Mouse (Mus musculus): ENCODE data around the gene Arsb. TPM values are rescaled to one million over a fixed set of nuclear protein-coding genes. Genes with fewer than 3 reads are reported as not detected.

Arsb gene
- polyA plus RNA-seq, 1 experiment = 49.7 TPM

GRCm38 (mm10) chr13:93755084-93755483, 16.3 kb upstream of the Arsb start:
- H3K4me3 ChIP-seq (replicated peaks; ENCODE audit: insufficient read depth, low read depth, low read length) = no peak overlapping the region
- no peak for TF ChIP-seq CTCF (IDR thresholded peaks at IDR 0.05; ENCODE audit: borderline replicate concordance, insufficient read depth, low read depth, low read length)
- no peak for TF ChIP-seq POLR2A (IDR thresholded peaks at IDR 0.05; ENCODE audit: borderline replicate concordance, insufficient read depth, low read length)
- no peaks in the 10 kb centered on the region for H3K4me1 ChIP-seq (ENCODE audit: control insufficient read depth, insufficient read depth, low read length)
- WGBS = 91% methylated on average over 4 of the region's 4 CpGs
- no peak for DNase-seq
- no peak overlapping the region for H3K27ac ChIP-seq (ENCODE audit: insufficient read depth, low read length)
- no peaks in the 10 kb centered on the region for H3K27me3 ChIP-seq (ENCODE audit: control insufficient read depth, insufficient read depth, low read length)

GRCm38 (mm10) chr13:93756674-93757073, 14.8 kb upstream of the Arsb start:
- no peak for TF ChIP-seq CTCF (IDR thresholded peaks at IDR 0.05; ENCODE audit: borderline replicate concordance, insufficient read depth, low read depth, low read length)
- TF ChIP-seq POLR2A (IDR thresholded peaks at IDR 0.05; ENCODE audit: borderline replicate concordance, insufficient read depth, low read length) = no peak
- no peak overlapping the region for H3K4me3 ChIP-seq (replicated peaks; ENCODE audit: insufficient read depth, low read depth, low read length)
- H3K27me3 ChIP-seq (ENCODE audit: control insufficient read depth, insufficient read depth, low read length) = no peaks in the 10 kb centered on the region
- no peak overlapping the region for H3K27ac ChIP-seq (ENCODE audit: insufficient read depth, low read length)
- no peak for DNase-seq
- WGBS = 91% methylated on average over 7 of the region's 7 CpGs
- H3K4me1 ChIP-seq (ENCODE audit: control insufficient read depth, insufficient read depth, low read length) = no peaks in the 10 kb centered on the region

- no peak overlapping the region for H3K4me3 ChIP-seq (replicated peaks; ENCODE audit: insufficient read depth, low read depth, low read length)
- no peak for TF ChIP-seq CTCF (IDR thresholded peaks at IDR 0.05; ENCODE audit: borderline replicate concordance, insufficient read depth, low read depth, low read length)
- TF ChIP-seq POLR2A (IDR thresholded peaks at IDR 0.05; ENCODE audit: borderline replicate concordance, insufficient read depth, low read length) = no peak
- H3K27ac ChIP-seq (ENCODE audit: insufficient read depth, low read length) = no peak overlapping the region
- no peaks in the 10 kb centered on the region for H3K4me1 ChIP-seq (ENCODE audit: control insufficient read depth, insufficient read depth, low read length)
- 91% methylated on average over 6 of the region's 6 CpGs for WGBS
- H3K27me3 ChIP-seq (ENCODE audit: control insufficient read depth, insufficient read depth, low read length) = no peaks in the 10 kb centered on the region
- DNase-seq = no peak
Measured at GRCm38 (mm10) chr13:93757514-93757913, 13.9 kb upstream of the Arsb start.

GRCm38 (mm10) chr13:93758149-93758898, 13.1 kb upstream of the Arsb start:
- DNase-seq = no peak
- TF ChIP-seq CTCF (IDR thresholded peaks at IDR 0.05; ENCODE audit: borderline replicate concordance, insufficient read depth, low read depth, low read length) = no peak
- TF ChIP-seq POLR2A (IDR thresholded peaks at IDR 0.05; ENCODE audit: borderline replicate concordance, insufficient read depth, low read length) = no peak
- Histone ChIP-seq H3K4me1 (ENCODE audit: control insufficient read depth, insufficient read depth, low read length) (no peaks in the 10 kb centered on the region), H3K27me3 (ENCODE audit: control insufficient read depth, insufficient read depth, low read length) (no peaks in the 10 kb centered on the region), H3K4me3 (replicated peaks; ENCODE audit: insufficient read depth, low read depth, low read length) (no peak overlapping the region), H3K27ac (ENCODE audit: insufficient read depth, low read length) (no peak overlapping the region)
- 56% methylated on average over 14 of the region's 14 CpGs for WGBS

- H3K4me3 ChIP-seq (replicated peaks; ENCODE audit: insufficient read depth, low read depth, low read length) = no peak overlapping the region
- H3K27me3 ChIP-seq (ENCODE audit: control insufficient read depth, insufficient read depth, low read length) = no peaks in the 10 kb centered on the region
- no peak for TF ChIP-seq POLR2A (IDR thresholded peaks at IDR 0.05; ENCODE audit: borderline replicate concordance, insufficient read depth, low read length)
- no peak for TF ChIP-seq CTCF (IDR thresholded peaks at IDR 0.05; ENCODE audit: borderline replicate concordance, insufficient read depth, low read depth, low read length)
- no peak overlapping the region for H3K27ac ChIP-seq (ENCODE audit: insufficient read depth, low read length)
- whole genome bisulfite sequencing = 95% methylated on average over 8 of the region's 8 CpGs
- H3K4me1 ChIP-seq (ENCODE audit: control insufficient read depth, insufficient read depth, low read length) = no peaks in the 10 kb centered on the region
- no peak for DNase-seq
Measured at GRCm38 (mm10) chr13:93761831-93762230, 9.6 kb upstream of the Arsb start.

- 85% methylated on average over 3 of the region's 3 CpGs for WGBS
- no peak overlapping the region for H3K4me3 ChIP-seq (replicated peaks; ENCODE audit: insufficient read depth, low read depth, low read length)
- no peaks in the 10 kb centered on the region for H3K4me1 ChIP-seq (ENCODE audit: control insufficient read depth, insufficient read depth, low read length)
- H3K27me3 ChIP-seq (ENCODE audit: control insufficient read depth, insufficient read depth, low read length) = no peaks in the 10 kb centered on the region
- no peak overlapping the region for H3K27ac ChIP-seq (ENCODE audit: insufficient read depth, low read length)
- TF ChIP-seq CTCF (IDR thresholded peaks at IDR 0.05; ENCODE audit: borderline replicate concordance, insufficient read depth, low read depth, low read length) (no peak), POLR2A (IDR thresholded peaks at IDR 0.05; ENCODE audit: borderline replicate concordance, insufficient read depth, low read length) (no peak)
- no peak for DNase-seq
Measured at GRCm38 (mm10) chr13:93762879-93763278, 8.6 kb upstream of the Arsb start.

GRCm38 (mm10) chr13:93764321-93764973, 7.0 kb upstream of the Arsb start:
- DNase-seq = no peak
- H3K27ac ChIP-seq (ENCODE audit: insufficient read depth, low read length) = no peak overlapping the region
- no peaks in the 10 kb centered on the region for H3K27me3 ChIP-seq (ENCODE audit: control insufficient read depth, insufficient read depth, low read length)
- no peaks in the 10 kb centered on the region for H3K4me1 ChIP-seq (ENCODE audit: control insufficient read depth, insufficient read depth, low read length)
- H3K4me3 ChIP-seq (replicated peaks; ENCODE audit: insufficient read depth, low read depth, low read length) = no peak overlapping the region
- no peak for TF ChIP-seq POLR2A (IDR thresholded peaks at IDR 0.05; ENCODE audit: borderline replicate concordance, insufficient read depth, low read length)
- TF ChIP-seq CTCF (IDR thresholded peaks at IDR 0.05; ENCODE audit: borderline replicate concordance, insufficient read depth, low read depth, low read length) = no peak
- WGBS = 88% methylated on average over 13 of the region's 13 CpGs

Measured in cerebellum, adult 2 months (tissue).